Mouse (Mus musculus) liver, embryonic 14.5 days (tissue): Measurements from ENCODE around the gene Lrp3.

Source experiments
- CTCF ChIP-seq: IDR thresholded peaks from 2 replicates; pipeline ENCODE4 v1.5.1; 2016; ENCODE audit warnings: antibody characterized with exemption, low read depth, control low read depth
- EP300 ChIP-seq: IDR thresholded peaks from 2 replicates; pipeline ENCODE4 v1.6.1; 2016; ENCODE audit warnings: antibody characterized with exemption, low read depth

- TF ChIP-seq CTCF, result peak; percentile 43; the same call in 1 of the 2 replicates
- TF ChIP-seq EP300, result no peak
Measured at GRCm38 (mm10) chr7:35230333-35230732, 15.0 kb upstream of the Lrp3 start.
